Mouse (Mus musculus) megakaryocyte, embryonic 14.5 days (primary cell): Measurements from ENCODE around the gene Kif7.

Experiments used
- FLI1 ChIP-seq: IDR thresholded peaks from 2 replicates; pipeline ENCODE4 v1.6.1; 2012; ENCODE audit warnings: low read length, inconsistent platforms, mixed read lengths
- GATA1 ChIP-seq: IDR thresholded peaks from 3 replicates; pipeline ENCODE4 v1.6.1; 2012; ENCODE audit warnings: mixed read lengths, low read length, inconsistent platforms, borderline replicate concordance

- no peak for TF ChIP-seq GATA1
- no peak for TF ChIP-seq FLI1
These were observed 55.0 kb downstream of the Kif7 start for GRCm38 (mm10) chr7:79660291-79661150.
